18 mouse cellular contexts compared by ENCODE assay signal in genomic region chr1:177707571-177707970, GRCm38 (mm10). TPM values are rescaled to one million over a fixed set of nuclear protein-coding genes. Genes with fewer than 3 reads are reported as not detected.
"Had no signal": no experiment of that assay in that cellular context is flagged by ENCODE, and none has a peak within 500 bp of the region (broad histone marks: within the 10 kb centered on the region; RNA-seq: fewer than 3 reads in every experiment).

No protein-coding gene starts in this region.

- H3K27ac ChIP-seq: neural tube, embryonic 13.5 days; neural tube, embryonic 15.5 days had no signal

- DNase-seq: retina, postnatal 1 day; right cerebral cortex, adult 18-20 months; right cerebral cortex, postnatal 14 days; right cerebral cortex, postnatal 25 days; right cerebral cortex, postnatal 4 days; spleen, adult 18-20 months; thymus, adult 18-20 months; thymus, adult 2 months; thymus, postnatal 14 days; thymus, postnatal 25 days; thymus, postnatal 36 days; thymus, postnatal 4 days had no signal

- H3K4me3 ChIP-seq: neural tube, embryonic 13.5 days; neural tube, embryonic 15.5 days; stomach, embryonic 15.5 days had no signal

- H3K9me3 ChIP-seq: neural tube, embryonic 15.5 days; stomach, embryonic 15.5 days had no signal

- H3K36me3 ChIP-seq: neural tube, embryonic 13.5 days; neural tube, embryonic 15.5 days; stomach, embryonic 15.5 days had no signal

- H3K27me3 ChIP-seq: neural tube, embryonic 13.5 days; neural tube, embryonic 15.5 days; stomach, embryonic 15.5 days had no signal

- H3K9ac ChIP-seq: neural tube, embryonic 13.5 days; neural tube, embryonic 15.5 days; stomach, embryonic 15.5 days had no signal

- H3K4me1 ChIP-seq: stomach, embryonic 15.5 days had no signal

- H3K4me2 ChIP-seq: neural tube, embryonic 13.5 days; neural tube, embryonic 15.5 days; stomach, embryonic 15.5 days had no signal

RNA-seq across cellular contexts. Expression of gene 1700016C15Rik, which starts 22.0 kb away (rescaled TPM):
- polyA plus RNA-seq: neural tube, embryonic 13.5 days; neural tube, embryonic 14.5 days; neural tube, embryonic 15.5 days; spleen, adult 2 months; stomach, embryonic 14.5 days; stomach, embryonic 15.5 days; thymus, adult 2 months had no signal
